Comparison of ENCODE assay signal across 8 mouse cellular contexts in the genomic region with DNA sequence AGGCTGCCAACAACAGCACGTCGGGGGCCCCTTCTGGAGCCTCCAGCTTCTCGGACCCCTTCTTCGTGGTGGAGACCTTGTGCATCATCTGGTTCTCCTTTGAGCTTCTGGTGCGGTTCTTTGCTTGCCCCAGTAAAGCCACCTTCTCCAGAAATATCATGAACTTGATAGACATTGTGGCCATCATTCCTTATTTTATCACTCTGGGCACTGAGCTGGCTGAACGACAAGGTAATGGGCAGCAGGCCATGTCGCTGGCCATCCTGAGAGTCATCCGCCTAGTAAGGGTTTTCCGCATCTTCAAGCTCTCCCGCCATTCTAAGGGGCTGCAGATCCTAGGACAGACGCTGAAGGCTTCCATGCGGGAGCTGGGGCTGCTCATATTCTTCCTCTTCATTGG. TPM values are rescaled to one million over a fixed set of nuclear protein-coding genes. Genes with fewer than 3 reads are reported as not detected.
DNase-seq lines count a peak whose midpoint lies in the region; ATAC-seq and TF ChIP-seq lines count a peak whose summit lies in the region.

No protein-coding gene starts in this region.

- H3K4me1 ChIP-seq in heart, embryonic 14.5 days (ENCODE audit: control insufficient read depth in 2 of 2, insufficient read depth in 2 of 2, low read length in 2 of 2): peaks cover 0 to 5% of the 10 kb centered on the region in 2 experiments; a peak in 2 of 4 replicates
- H3K4me1 ChIP-seq in hindbrain, embryonic 16.5 days (ENCODE audit: control insufficient read depth, insufficient read depth, low read depth, low read length): peaks cover 23% of the 10 kb centered on the region
- peaks cover 5% of the 10 kb centered on the region; the same call in 1 of the 2 replicates for H3K4me1 ChIP-seq in midbrain, postnatal 0 days (ENCODE audit: insufficient read depth, low read length)

- peak overlapping the region; percentile 99 for H3K4me2 ChIP-seq in heart, embryonic 14.5 days (ENCODE audit: low read length)
- peak overlapping the region; percentile 83 for H3K4me2 ChIP-seq in hindbrain, embryonic 16.5 days (ENCODE audit: low read length)
- peak overlapping the region; percentile 79 for H3K4me2 ChIP-seq in midbrain, postnatal 0 days (ENCODE audit: low read depth, low read length, poor library complexity, severe bottlenecking)

- no peak overlapping the region for H3K9ac ChIP-seq in heart, embryonic 14.5 days (ENCODE audit: low read length)
- H3K9ac ChIP-seq in hindbrain, embryonic 16.5 days (ENCODE audit: low read depth, low read length): peak overlapping the region; percentile 95; the same call in 1 of the 2 replicates
- H3K9ac ChIP-seq in midbrain, postnatal 0 days (replicated peaks; ENCODE audit: low read length, poor library complexity, severe bottlenecking): peak overlapping the region; percentile 91

- H3K27me3 ChIP-seq in heart, embryonic 14.5 days (ENCODE audit: control insufficient read depth, insufficient read depth, low read length): peaks cover 15% of the 10 kb centered on the region
- H3K27me3 ChIP-seq in hindbrain, embryonic 16.5 days (replicated peaks; ENCODE audit: control insufficient read depth, insufficient read depth, low read length): no peaks in the 10 kb centered on the region
- no peaks in the 10 kb centered on the region for H3K27me3 ChIP-seq in midbrain, postnatal 0 days (ENCODE audit: insufficient read depth, low read length)

- no peaks in the 10 kb centered on the region for H3K36me3 ChIP-seq in heart, embryonic 14.5 days (ENCODE audit: control insufficient read depth, insufficient read depth, low read length)
- no peaks in the 10 kb centered on the region for H3K36me3 ChIP-seq in hindbrain, embryonic 16.5 days (ENCODE audit: control insufficient read depth, insufficient read depth, low read length)
- no peaks in the 10 kb centered on the region for H3K36me3 ChIP-seq in midbrain, postnatal 0 days (ENCODE audit: insufficient read depth, low read length)

- H3K4me3 ChIP-seq in heart, embryonic 14.5 days (ENCODE audit: control insufficient read depth in 1 of 2, insufficient read depth in 1 of 2, low read depth in 1 of 2, low read length in 2 of 2): peak overlapping the region; percentile 65 to 71
- peak overlapping the region; percentile 86 for H3K4me3 ChIP-seq in hindbrain, embryonic 16.5 days (ENCODE audit: low read length)
- H3K4me3 ChIP-seq in midbrain, postnatal 0 days (ENCODE audit: low read depth, low read length): peak overlapping the region; percentile 81

- WGBS in heart, embryonic 14.5 days: 40% methylated on average over 12 of the region's 12 CpGs
- WGBS in hindbrain, embryonic 16.5 days: 35% methylated on average over 12 of the region's 12 CpGs
- 42% methylated on average over 12 of the region's 12 CpGs for WGBS in midbrain, postnatal 0 days

- ATAC-seq in heart, embryonic 14.5 days (ENCODE audit: insufficient number of reproducible peaks, insufficient read depth, low FRiP score, low read depth): no peak
- no peak for ATAC-seq in hindbrain, embryonic 16.5 days
- ATAC-seq in midbrain, postnatal 0 days (ENCODE audit: low FRiP score): no peak

- no peaks in the 10 kb centered on the region for H3K9me3 ChIP-seq in heart, embryonic 14.5 days (ENCODE audit: control insufficient read depth, low read length)
- H3K9me3 ChIP-seq in hindbrain, embryonic 16.5 days (ENCODE audit: control insufficient read depth, low read length): no peaks in the 10 kb centered on the region
- H3K9me3 ChIP-seq in midbrain, postnatal 0 days (ENCODE audit: low read length): no peaks in the 10 kb centered on the region

- H3K27ac ChIP-seq in heart, embryonic 14.5 days (replicated peaks in 1 of 2; ENCODE audit: control insufficient read depth in 1 of 2, insufficient read depth in 1 of 2, low read depth in 2 of 2, low read length in 2 of 2): no peak overlapping the region
- H3K27ac ChIP-seq in hindbrain, embryonic 16.5 days (ENCODE audit: low read depth, low read length): no peak overlapping the region
- H3K27ac ChIP-seq in midbrain, postnatal 0 days (ENCODE audit: low read depth, low read length): peak overlapping the region; percentile 90

- no peak for TF ChIP-seq CTCF in midbrain, postnatal 0 days (IDR thresholded peaks at IDR 0.05)

- no peak for DNase-seq in heart, adult 8-10 months (ENCODE audit: low spot score)
- DNase-seq in thymus, postnatal 14 days: peak; percentile 37
- no peak for DNase-seq in thymus, postnatal 25 days
- peak; percentile 22 for DNase-seq in midbrain, postnatal 0 days (ENCODE audit: low spot score)
- no peak for DNase-seq in spleen, postnatal 14 days (ENCODE audit: low spot score in 2 of 2)
- no peak for DNase-seq in right cerebral cortex, postnatal 14 days

RNA-seq across cellular contexts. Expression of a gene that starts 1.1 kb away (rescaled TPM):
- polyA plus RNA-seq in heart, embryonic 14.5 days (2014; fragmentation: Nextera tagmentation; extraction: Ambion mirVana): 0.58 and 0.99 TPM in 2 replicates
- total RNA-seq in heart, adult 8-10 months (2022): under 1 TPM; 0.27 to 0.69 (median 0.34) TPM
- 10.3 and 11.3 TPM in 2 replicates for polyA plus RNA-seq in hindbrain, embryonic 16.5 days (2015; fragmentation: Nextera tagmentation; extraction: Ambion mirVana)
- total RNA-seq in midbrain, postnatal 0 days (2014; rRNA removed): 66.1 and 74.0 TPM in 2 replicates
- polyA plus RNA-seq in midbrain, postnatal 0 days (2015; fragmentation: Nextera tagmentation; extraction: Ambion mirVana): 15.6 and 16.0 TPM in 2 replicates

Comparison
In these comparisons a context has a peak if more than half of its experiments do, and no peak if none do; other contexts are left out.
1. DNase-seq: peak in thymus, postnatal 14 days (single experiment) and midbrain, postnatal 0 days (single experiment); none in heart, adult 8-10 months (single experiment), thymus, postnatal 25 days (single experiment), spleen, postnatal 14 days (0 of 2) and right cerebral cortex, postnatal 14 days (single experiment).
2. Peak in every context shown above with its lines, with median percentiles within 50 percentile points of each other: H3K4me2 ChIP-seq and H3K4me3 ChIP-seq.